Mouse (Mus musculus): ENCODE measurements around the gene Esr1. TPM values are rescaled to one million over a fixed set of nuclear protein-coding genes. Genes with fewer than 3 reads are reported as not detected.

Esr1 gene
- total RNA-seq, 2 experiments from 2014 or later = 28.7 to 32.2 TPM

DNA sequence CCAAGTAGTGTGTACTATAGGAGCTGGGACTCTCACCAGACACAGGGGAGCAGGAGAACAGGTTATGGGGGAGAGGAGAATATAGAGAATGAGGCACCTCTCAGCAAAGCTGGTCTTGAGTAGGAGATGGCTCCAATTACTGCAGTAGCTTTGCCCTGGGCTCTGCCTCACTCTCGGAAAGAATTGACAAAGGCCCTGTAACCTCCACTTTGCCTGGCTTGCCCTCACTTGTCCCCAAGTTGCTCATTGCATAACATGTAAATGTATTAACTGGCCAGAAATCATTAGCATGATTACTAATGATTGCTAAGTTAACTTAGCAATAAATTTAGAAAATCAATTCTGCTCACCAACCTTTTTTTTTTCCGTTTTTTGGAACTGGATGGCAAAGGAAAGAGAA lies 333.3 kb downstream of the Esr1 start:
- no peak for DNase-seq
- intact Hi-C loops (cut with DNase I) = no loop called here

GRCm38 (mm10) chr10:4965768-4966167 lies 354.4 kb downstream of the Esr1 start:
- intact Hi-C loops (cut with DNase I) = no loop called here

DNA sequence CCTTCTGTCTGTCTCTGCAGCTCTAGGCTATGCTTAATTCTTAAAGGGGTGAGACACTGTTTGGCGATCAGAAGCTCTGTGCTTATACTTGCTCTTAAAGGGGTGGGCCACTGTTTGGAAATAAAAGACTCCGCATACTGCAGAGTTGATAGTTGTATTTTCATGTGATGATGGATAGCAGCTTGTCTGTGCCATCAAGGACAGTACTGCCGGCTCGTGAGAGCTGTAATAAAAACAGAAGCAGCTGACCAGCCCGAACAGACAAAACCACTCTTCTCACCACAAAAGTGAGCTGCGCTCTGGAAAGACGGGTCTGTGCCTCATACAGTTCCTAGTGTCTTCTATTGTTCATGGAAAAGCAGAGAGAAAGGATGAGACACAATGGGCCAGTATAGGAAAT lies 359.8 kb downstream of the Esr1 start:
- intact Hi-C loops (cut with DNase I) = no loop called here
- no peak for DNase-seq

More at GRCm38 (mm10) chr10:4965768-4966167, 354.4 kb downstream of the Esr1 start:
- DNase-seq = no peak

DNA sequence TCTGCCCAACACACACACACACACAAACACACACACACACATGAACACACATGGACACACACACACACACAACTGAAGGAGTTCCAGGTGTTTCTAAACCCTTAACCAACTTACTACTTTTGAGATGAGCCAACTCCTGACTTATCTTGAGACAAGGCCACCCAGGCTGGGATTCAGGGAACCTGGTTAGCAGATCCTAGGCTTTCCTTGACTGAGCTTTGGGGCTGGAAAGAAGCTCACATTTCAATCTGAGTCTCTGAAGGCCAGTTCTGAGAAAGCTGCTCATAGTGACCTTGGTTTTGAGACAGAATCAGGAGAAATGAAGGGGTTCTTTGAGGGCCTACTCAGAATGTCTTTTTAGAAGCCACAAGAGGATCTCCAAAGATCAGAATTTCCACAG lies 360.2 kb downstream of the Esr1 start:
- intact Hi-C loops (cut with DNase I) = no loop called here

GRCm38 (mm10) chr10:4972026-4972425 lies 360.6 kb downstream of the Esr1 start:
- intact Hi-C loops (cut with DNase I) = no loop called here
- DNase-seq = no peak

More for the DNA sequence above, 360.2 kb downstream of the Esr1 start:
- no peak for DNase-seq

DNA sequence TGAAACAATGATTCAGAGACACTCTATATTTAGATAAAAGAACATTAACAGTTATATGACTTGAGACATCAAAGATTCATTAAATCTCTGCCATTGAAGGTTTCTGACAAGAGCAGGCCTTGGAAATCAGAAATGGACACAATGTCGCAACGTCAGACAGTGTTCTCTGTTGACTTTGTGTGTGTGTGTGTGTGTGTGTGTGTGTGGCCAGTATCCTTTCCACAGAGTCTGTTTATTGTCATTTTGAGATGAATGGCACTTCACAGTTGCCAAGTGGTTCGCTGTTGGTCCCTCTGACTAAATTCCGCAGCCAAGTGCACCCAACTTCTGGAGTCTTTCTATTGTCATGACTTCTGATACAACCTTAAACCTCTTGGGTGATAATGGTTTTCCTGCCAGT lies 362.9 kb downstream of the Esr1 start:
- intact Hi-C loops (cut with DNase I) = no loop called here

DNA sequence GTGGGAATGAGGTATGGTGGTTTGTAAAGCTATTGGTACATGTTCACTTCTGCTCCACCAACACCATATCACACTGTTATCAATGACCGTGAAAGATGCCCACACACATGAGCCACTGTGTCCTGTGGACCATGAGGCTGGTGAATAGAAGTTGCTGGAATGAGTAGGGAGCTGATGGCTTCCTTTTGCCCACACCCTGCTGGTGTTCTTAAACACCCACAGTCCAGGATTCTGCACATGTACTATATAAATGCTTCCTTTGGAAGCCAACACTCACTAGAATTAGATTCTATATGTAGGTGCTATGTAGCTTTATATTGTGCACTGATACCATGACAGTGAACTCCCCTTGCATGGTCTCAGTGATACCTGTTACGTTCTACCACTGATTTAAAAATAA lies 365.2 kb downstream of the Esr1 start:
- DNase-seq = no peak
- intact Hi-C loops (cut with DNase I) = no loop called here

More for the DNA sequence above, 362.9 kb downstream of the Esr1 start:
- no peak for DNase-seq

- intact Hi-C loops (cut with DNase I) = no loop called here
- DNase-seq = no peak
Measured at GRCm38 (mm10) chr10:4977374-4977773, 366.0 kb downstream of the Esr1 start.

DNA sequence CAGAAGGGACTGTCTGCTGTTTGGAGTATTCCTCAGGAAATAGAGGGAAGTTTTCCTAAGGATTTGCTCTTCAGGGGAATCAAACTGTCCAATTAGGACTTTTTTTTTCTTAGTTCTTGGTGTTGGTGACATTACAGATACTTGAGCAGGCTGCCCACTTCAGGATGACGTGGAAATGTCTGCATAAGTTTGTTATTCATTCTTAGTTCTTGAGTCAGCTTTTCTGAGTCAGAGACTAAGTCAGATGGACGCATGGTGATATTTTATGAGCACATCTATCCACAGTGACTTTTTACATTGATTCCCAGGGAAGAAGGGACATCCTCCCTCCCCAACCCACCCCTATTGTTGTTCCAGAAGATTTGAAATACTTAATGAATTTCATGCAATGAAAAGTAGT lies 372.5 kb downstream of the Esr1 start:
- intact Hi-C loops (cut with DNase I) = no loop called here
- no peak for DNase-seq

GRCm38 (mm10) chr10:4993802-4994201 lies 382.4 kb downstream of the Esr1 start:
- intact Hi-C loops (cut with DNase I) = no loop called here
- no peak for DNase-seq

DNA sequence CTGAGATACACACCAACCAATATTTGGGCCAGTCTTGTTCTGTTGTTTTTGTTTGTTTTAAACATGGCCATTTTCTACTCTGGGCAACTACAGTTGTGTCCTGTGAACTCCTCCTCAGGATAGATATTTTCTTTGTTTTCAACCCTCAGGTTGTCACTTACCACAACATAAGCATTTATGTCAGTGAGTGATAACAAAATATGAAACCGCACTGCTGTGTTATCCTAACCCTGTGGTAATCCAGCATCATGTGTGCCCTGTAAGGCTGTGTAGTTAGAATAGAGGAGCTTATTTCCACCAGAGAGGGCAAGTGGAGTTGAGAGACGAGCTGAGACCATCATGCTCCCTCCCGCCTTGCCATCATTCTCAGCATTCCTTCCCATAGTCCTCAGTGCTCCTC lies 385.2 kb downstream of the Esr1 start:
- no peak for DNase-seq
- intact Hi-C loops (cut with DNase I) = no loop called here

- no peak for DNase-seq
- intact Hi-C loops (cut with DNase I) = no loop called here
Measured at GRCm38 (mm10) chr10:5008795-5009366, 397.5 kb downstream of the Esr1 start.

- no peak for DNase-seq
- intact Hi-C loops (cut with DNase I) = no loop called here
Measured at GRCm38 (mm10) chr10:5012004-5012403, 400.6 kb downstream of the Esr1 start.

GRCm38 (mm10) chr10:5014976-5015375 lies 403.6 kb downstream of the Esr1 start:
- no peak for DNase-seq
- intact Hi-C loops (cut with DNase I) = no loop called here

DNA sequence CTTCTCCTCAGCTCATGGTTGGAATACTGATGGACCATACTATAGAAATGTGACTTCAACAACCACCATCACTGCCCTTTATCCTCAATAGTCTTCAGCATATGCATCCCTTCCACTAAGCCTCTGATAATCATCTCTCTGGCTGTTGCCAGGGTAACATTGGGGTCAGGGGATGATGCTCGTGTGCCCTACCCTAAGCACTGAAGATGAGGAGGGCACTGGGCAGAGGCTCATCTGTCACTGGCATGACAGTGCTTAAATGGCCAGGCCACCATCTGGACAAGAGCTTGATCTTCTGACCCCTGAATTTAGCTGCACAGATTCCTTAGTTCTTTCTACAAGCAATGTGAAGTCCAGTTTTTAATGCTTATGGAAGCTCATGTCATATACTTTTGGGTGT lies 405.8 kb downstream of the Esr1 start:
- no peak for DNase-seq
- intact Hi-C loops (cut with DNase I) = no loop called here

DNA sequence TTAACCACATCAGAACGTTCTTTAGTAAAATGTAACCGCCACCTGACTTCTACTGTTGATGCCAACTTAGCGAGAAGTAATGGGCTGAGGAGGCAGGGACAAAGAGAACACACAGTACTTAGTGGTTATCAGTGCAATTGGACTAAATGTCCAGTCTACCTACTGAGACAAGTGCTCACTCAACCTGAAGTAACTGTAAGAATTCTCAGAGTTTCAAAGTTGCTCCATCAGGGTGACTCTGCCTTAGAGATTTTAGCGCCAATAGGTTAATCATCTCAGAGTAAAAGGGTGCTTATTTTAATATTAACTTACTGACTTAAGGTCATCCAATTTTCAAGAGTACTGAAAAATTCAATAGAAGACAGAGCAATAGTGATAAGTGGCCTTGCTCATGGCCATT lies 414.5 kb downstream of the Esr1 start:
- intact Hi-C loops (cut with DNase I) = no loop called here
- DNase-seq = no peak

GRCm38 (mm10) chr10:5027208-5027607 lies 415.8 kb downstream of the Esr1 start:
- intact Hi-C loops (cut with DNase I) = no loop called here
- no peak for DNase-seq

GRCm38 (mm10) chr10:5028301-5028700 lies 416.9 kb downstream of the Esr1 start:
- intact Hi-C loops (cut with DNase I) = no loop called here
- DNase-seq = no peak

DNA sequence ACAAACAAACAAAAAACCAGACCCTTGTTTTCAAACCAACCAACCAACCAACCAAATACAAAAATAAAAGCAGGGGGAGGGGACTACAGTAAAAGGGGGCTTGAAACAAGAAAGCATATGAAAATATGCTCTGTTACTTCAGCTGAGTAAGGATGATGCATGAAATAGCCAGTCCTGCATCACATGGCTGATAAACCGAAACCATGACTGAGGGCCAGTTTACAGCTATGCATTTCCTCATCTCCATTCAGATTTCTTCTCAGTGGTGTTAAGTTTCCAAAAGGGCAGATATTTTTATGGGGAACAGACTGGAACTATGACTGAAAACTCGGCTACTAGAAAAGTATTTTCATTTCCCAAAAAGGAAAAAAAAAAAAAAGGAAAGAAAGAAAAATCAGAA lies 417.8 kb downstream of the Esr1 start:
- no peak for DNase-seq
- intact Hi-C loops (cut with DNase I) = no loop called here

- no peak for DNase-seq
Measured at GRCm38 (mm10) chr10:5029883-5030282, 418.5 kb downstream of the Esr1 start.

DNA sequence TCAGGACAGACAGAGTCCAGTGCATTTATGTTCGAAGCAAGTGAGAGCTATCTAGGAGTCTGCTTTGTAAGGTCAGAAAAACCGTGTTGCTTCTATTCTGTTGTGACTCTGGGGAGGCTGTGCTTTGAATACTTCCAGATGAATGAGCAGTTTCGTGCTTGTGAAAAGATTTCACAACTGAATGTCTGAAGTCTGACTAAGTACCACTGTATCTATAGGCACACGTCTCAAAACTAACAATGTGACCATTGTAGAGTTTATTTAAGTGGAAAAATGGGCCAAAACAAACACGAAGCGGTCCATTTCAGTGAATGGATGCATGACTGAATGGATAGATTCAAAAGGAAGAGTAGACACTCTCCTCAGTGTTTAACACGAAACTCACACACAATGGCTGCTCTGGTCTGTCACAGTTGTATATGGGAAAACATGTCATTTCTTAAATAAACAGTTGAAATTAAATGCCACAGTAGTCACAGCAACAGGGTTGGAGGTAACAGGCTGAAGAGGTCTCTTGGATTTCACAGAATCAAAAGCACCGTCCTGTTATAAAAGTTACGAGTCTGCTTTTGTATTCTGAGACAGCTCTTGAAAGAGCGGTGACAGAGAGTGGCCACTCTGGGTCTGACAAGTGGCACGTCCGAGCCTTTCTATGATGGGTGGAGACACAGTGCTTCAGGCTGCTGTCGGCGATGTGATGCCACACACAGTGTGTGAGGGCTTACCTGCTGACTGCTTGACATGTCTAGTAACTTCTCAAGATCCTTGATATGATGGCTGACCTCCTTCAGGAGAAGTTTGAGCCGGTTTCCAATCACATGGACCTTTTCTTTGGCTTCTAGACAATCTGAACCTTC lies 421.0 kb downstream of the Esr1 start:
- intact Hi-C loops (cut with DNase I) = no loop called here
- no peak for DNase-seq

More at GRCm38 (mm10) chr10:5029883-5030282, 418.5 kb downstream of the Esr1 start:
- intact Hi-C loops (cut with DNase I) = no loop called here

GRCm38 (mm10) chr10:5041254-5041653 lies 429.9 kb downstream of the Esr1 start:
- intact Hi-C loops (cut with DNase I) = no loop called here

More at GRCm38 (mm10) chr10:5041254-5041653, 429.9 kb downstream of the Esr1 start:
- DNase-seq = no peak
